Mouse (Mus musculus): Measurements from ENCODE around the gene Nox4.

Gene Nox4

GRCm38 (mm10) chr7:87245856-87246579, at the start of gene Nox4:
Gene Nox4 (plus strand): TSS chr7:87246096.
- DNase-seq (ENCODE audit: low read depth), result no peak

GRCm38 (mm10) chr7:87204751-87205150, 41.1 kb upstream of the Nox4 start:
- no peak for DNase-seq (ENCODE audit: low read depth)

GRCm38 (mm10) chr7:87221712-87222111, 24.2 kb upstream of the Nox4 start:
- DNase-seq (ENCODE audit: low read depth), result no peak

- DNase-seq (ENCODE audit: low read depth), result no peak
These were observed 23.1 kb upstream of the Nox4 start for GRCm38 (mm10) chr7:87222751-87223150.

GRCm38 (mm10) chr7:87225617-87226016, 20.3 kb upstream of the Nox4 start:
- no peak for DNase-seq (ENCODE audit: low read depth)

- DNase-seq (ENCODE audit: low read depth), result no peak
These were observed 18.6 kb upstream of the Nox4 start for GRCm38 (mm10) chr7:87227051-87227948.

GRCm38 (mm10) chr7:87229502-87229901, 16.4 kb upstream of the Nox4 start:
- DNase-seq (ENCODE audit: low read depth), result no peak

- no peak for DNase-seq (ENCODE audit: low read depth)
These were observed 4.8 kb upstream of the Nox4 start for GRCm38 (mm10) chr7:87241139-87241538.

GRCm38 (mm10) chr7:87246580-87246934, 661 bp downstream of the Nox4 start:
- no peak for DNase-seq (ENCODE audit: low read depth)

- DNase-seq (ENCODE audit: low read depth), result no peak
These were observed 1.0 kb downstream of the Nox4 start for GRCm38 (mm10) chr7:87246940-87247339.

- DNase-seq (ENCODE audit: low read depth), result no peak
These were observed 2.0 kb downstream of the Nox4 start for GRCm38 (mm10) chr7:87247926-87248325.

- DNase-seq (ENCODE audit: low read depth), result no peak
These were observed 6.2 kb downstream of the Nox4 start for GRCm38 (mm10) chr7:87252071-87252470.

- peak; percentile 30 for DNase-seq (ENCODE audit: low read depth)
These were observed 31.3 kb downstream of the Nox4 start for GRCm38 (mm10) chr7:87277225-87277624.

GRCm38 (mm10) chr7:87303726-87304315, 57.9 kb downstream of the Nox4 start:
- DNase-seq (ENCODE audit: low read depth), result no peak

GRCm38 (mm10) chr7:87321571-87321970, 75.7 kb downstream of the Nox4 start:
- peak; percentile 2 for DNase-seq (ENCODE audit: low read depth)

- DNase-seq (ENCODE audit: low read depth), result no peak
These were observed 76.2 kb downstream of the Nox4 start for GRCm38 (mm10) chr7:87322085-87322484.

GRCm38 (mm10) chr7:87330782-87331558, 85.1 kb downstream of the Nox4 start:
- DNase-seq (ENCODE audit: low read depth), result peak; percentile 54

GRCm38 (mm10) chr7:87345598-87345997, 99.7 kb downstream of the Nox4 start:
- DNase-seq (ENCODE audit: low read depth), result no peak

- no peak for DNase-seq (ENCODE audit: low read depth)
These were observed 106.9 kb downstream of the Nox4 start for GRCm38 (mm10) chr7:87352818-87353217.

GRCm38 (mm10) chr7:87367834-87368233, 121.9 kb downstream of the Nox4 start:
- no peak for DNase-seq (ENCODE audit: low read depth)

GRCm38 (mm10) chr7:87369131-87369530, 123.2 kb downstream of the Nox4 start:
- DNase-seq (ENCODE audit: low read depth), result no peak

GRCm38 (mm10) chr7:87370789-87371188, 124.9 kb downstream of the Nox4 start:
- no peak for DNase-seq (ENCODE audit: low read depth)
